Mouse (Mus musculus) MEL (cell line): ENCODE results near the gene Trim8. TPM values are rescaled to one million over a fixed set of nuclear protein-coding genes. Genes with fewer than 3 reads are reported as not detected.

Source experiments
- DNase-seq: peaks from one replicate; pipeline ENCODE4 v3.0.0; 2011; ENCODE audit warnings: low read depth, low spot score
- H3K27ac ChIP-seq: 2 replicates; pipeline ENCODE4 v1.5.1; 2012; ENCODE audit warnings: low read depth, mild to moderate bottlenecking, control low read depth, low read length, moderate library complexity; ENCODE audit not compliant: control insufficient read depth
- H3K27me3 ChIP-seq, 2 experiments: fragments of 150-350 bp in 1 of 2; sonication (generic) in 1 of 2; 2 replicates each; pipeline ENCODE4 v1.6.1; 2012; ENCODE audit warnings: low read length in 2 of 2, mild to moderate bottlenecking in 2 of 2, improper control_type of control experiment in 1 of 2, moderate library complexity in 1 of 2; ENCODE audit not compliant: insufficient read depth in 2 of 2, control insufficient read depth in 1 of 2
- H3K36me3 ChIP-seq, 2 experiments: 2 replicates each; pipeline ENCODE4 v1.6.1; 2012 to 2014; ENCODE audit warnings: low read length in 2 of 2, improper control_type of control experiment in 1 of 2, inconsistent platforms in 1 of 2, mild to moderate bottlenecking in 1 of 2; ENCODE audit not compliant: insufficient read depth in 2 of 2, control insufficient read depth in 1 of 2
- H3K4me1 ChIP-seq, 2 experiments: fragments of 150-350 bp in 1 of 2; sonication (generic) in 1 of 2; 2 replicates each; pipeline ENCODE4 v1.6.1; 2012; ENCODE audit warnings: low read length in 2 of 2, improper control_type of control experiment in 1 of 2, mild to moderate bottlenecking in 1 of 2; ENCODE audit not compliant: insufficient read depth in 2 of 2, control insufficient read depth in 1 of 2
- H3K4me3 ChIP-seq, 2 experiments: fragments of 150-350 bp in 1 of 2; sonication (generic) in 1 of 2; 2 replicates each; pipeline ENCODE4 v1.5.1; 2012; ENCODE audit warnings: low read depth in 2 of 2, low read length in 2 of 2, mild to moderate bottlenecking in 2 of 2, moderate library complexity in 2 of 2, control low read depth in 1 of 2, improper control_type of control experiment in 1 of 2; ENCODE audit not compliant: control insufficient read depth in 1 of 2, insufficient read depth in 1 of 2
- H3K79me2 ChIP-seq: 2 replicates; pipeline ENCODE4 v1.6.1; 2012; ENCODE audit warnings: mild to moderate bottlenecking, low read length, moderate library complexity; ENCODE audit not compliant: control insufficient read depth, poor library complexity, insufficient read depth
- H3K9ac ChIP-seq: 2 replicates; pipeline ENCODE4 v1.6.1; 2012; ENCODE audit warnings: low read depth, mild to moderate bottlenecking, control low read depth, low read length, moderate library complexity; ENCODE audit not compliant: control insufficient read depth, poor library complexity, severe bottlenecking
- H3K9me3 ChIP-seq: fragments of 150-350 bp; sonication (generic); replicated peaks from 2 replicates; pipeline ENCODE4 v1.6.1; 2012; ENCODE audit warnings: mild to moderate bottlenecking, low read length, improper control_type of control experiment, moderate library complexity; ENCODE audit not compliant: insufficient read depth
- CHD1 ChIP-seq: IDR thresholded peaks from 2 replicates; pipeline ENCODE4 v1.6.1; 2012; ENCODE audit warnings: low read depth, mild to moderate bottlenecking, inconsistent platforms, low read length, improper control_type of control experiment
- CHD2 ChIP-seq: IDR thresholded peaks from 2 replicates; pipeline ENCODE4 v1.6.1; 2011; ENCODE audit warnings: low read length, improper control_type of control experiment
- E2F4 ChIP-seq: IDR thresholded peaks from 2 replicates; pipeline ENCODE4 v1.6.1; 2011; ENCODE audit warnings: low read depth, low read length, improper control_type of control experiment, borderline replicate concordance
- EP300 ChIP-seq, 2 experiments: IDR thresholded peaks; 2 replicates each; pipeline ENCODE4 v1.6.1; 2011; ENCODE audit warnings: improper control_type of control experiment in 2 of 2, low read length in 2 of 2, low read depth in 1 of 2, mild to moderate bottlenecking in 1 of 2
- GABPA ChIP-seq: IDR thresholded peaks from 2 replicates; pipeline ENCODE4 v1.6.1; 2012; ENCODE audit warnings: low read depth, mild to moderate bottlenecking, inconsistent platforms, low read length, improper control_type of control experiment, moderate library complexity
- GATA1 ChIP-seq: IDR thresholded peaks from 2 replicates; pipeline ENCODE4 v1.6.1; 2011; ENCODE audit warnings: low read depth, low read length, improper control_type of control experiment
- JUND ChIP-seq: IDR thresholded peaks from 2 replicates; pipeline ENCODE4 v1.6.1; 2011; ENCODE audit warnings: low read depth, mild to moderate bottlenecking, improper control_type of control experiment, low read length
- MAX ChIP-seq: IDR thresholded peaks from 2 replicates; pipeline ENCODE4 v1.6.1; 2011; ENCODE audit warnings: low read length, improper control_type of control experiment
- MEF2A ChIP-seq: IDR thresholded peaks from 2 replicates; pipeline ENCODE4 v1.6.1; 2014; ENCODE audit warnings: low read depth, mild to moderate bottlenecking, inconsistent platforms, low read length, improper control_type of control experiment; ENCODE audit not compliant: poor library complexity, insufficient replicate concordance, severe bottlenecking; ENCODE audit errors: extremely low read depth
- MYC ChIP-seq: IDR thresholded peaks from 2 replicates; pipeline ENCODE4 v1.6.1; 2011; ENCODE audit warnings: low read depth, mild to moderate bottlenecking, low read length, improper control_type of control experiment, moderate library complexity
- NRF1 ChIP-seq: IDR thresholded peaks from 2 replicates; pipeline ENCODE4 v1.6.1; 2014; ENCODE audit warnings: low read depth, mild to moderate bottlenecking, inconsistent platforms, low read length, improper control_type of control experiment, moderate library complexity; ENCODE audit not compliant: poor library complexity, insufficient read depth, severe bottlenecking
- POLR2A ChIP-seq, 2 experiments: IDR thresholded peaks; 2 replicates each; pipeline ENCODE4 v1.6.1; 2011 to 2012; ENCODE audit warnings: low read length in 2 of 2, mild to moderate bottlenecking in 2 of 2, control low read depth in 1 of 2, improper control_type of control experiment in 1 of 2, low read depth in 1 of 2, moderate library complexity in 1 of 2; ENCODE audit not compliant: control insufficient read depth in 1 of 2, insufficient read depth in 1 of 2, poor library complexity in 1 of 2
- POLR2AphosphoS5 ChIP-seq: IDR thresholded peaks from 2 replicates; pipeline ENCODE4 v1.6.1; 2012; ENCODE audit warnings: low read depth, borderline replicate concordance, mild to moderate bottlenecking, inconsistent platforms, low read length, moderate library complexity, mixed read lengths
- SIN3A ChIP-seq: IDR thresholded peaks from 2 replicates; pipeline ENCODE4 v1.6.1; 2012; ENCODE audit warnings: low read length, improper control_type of control experiment, inconsistent platforms
- SMC3 ChIP-seq: IDR thresholded peaks from 2 replicates; pipeline ENCODE4 v1.6.1; 2011; ENCODE audit warnings: low read depth, low read length, improper control_type of control experiment
- TAL1 ChIP-seq: IDR thresholded peaks from 2 replicates; pipeline ENCODE4 v1.6.1; 2012; ENCODE audit warnings: mild to moderate bottlenecking, inconsistent platforms, low read length, moderate library complexity, mixed read lengths
- TBP ChIP-seq: IDR thresholded peaks from 2 replicates; pipeline ENCODE4 v1.8.0; 2011; ENCODE audit warnings: low read depth, low read length, improper control_type of control experiment
- TCF12 ChIP-seq: IDR thresholded peaks from 2 replicates; pipeline ENCODE4 v1.6.1; 2014; ENCODE audit warnings: low read depth, mild to moderate bottlenecking, inconsistent platforms, low read length, improper control_type of control experiment, moderate library complexity
- UBTF ChIP-seq: IDR thresholded peaks from 2 replicates; pipeline ENCODE4 v1.6.1; 2012; ENCODE audit warnings: low read depth, mild to moderate bottlenecking, inconsistent platforms, low read length, improper control_type of control experiment, moderate library complexity, borderline replicate concordance; ENCODE audit not compliant: insufficient read depth
- USF2 ChIP-seq, 2 experiments: IDR thresholded peaks; 2 replicates each; pipeline ENCODE4 v1.6.1; 2011 to 2012; ENCODE audit warnings: improper control_type of control experiment in 2 of 2, low read length in 2 of 2, borderline replicate concordance in 1 of 2, inconsistent platforms in 1 of 2, low read depth in 1 of 2, mild to moderate bottlenecking in 1 of 2; ENCODE audit not compliant: insufficient read depth in 1 of 2
- ZC3H11A ChIP-seq: IDR thresholded peaks from 2 replicates; pipeline ENCODE4 v1.6.1; 2012; ENCODE audit warnings: low read depth, mild to moderate bottlenecking, inconsistent platforms, low read length, improper control_type of control experiment
- ZKSCAN1 ChIP-seq: IDR thresholded peaks from 2 replicates; pipeline ENCODE4 v1.6.1; 2012; ENCODE audit warnings: low read depth, mild to moderate bottlenecking, inconsistent platforms, low read length, improper control_type of control experiment, moderate library complexity
- ZMIZ1 ChIP-seq: IDR thresholded peaks from 2 replicates; pipeline ENCODE4 v1.6.1; 2012; ENCODE audit warnings: low read depth, mild to moderate bottlenecking, inconsistent platforms, low read length, improper control_type of control experiment, moderate library complexity
- ZNF384 ChIP-seq: IDR thresholded peaks from 2 replicates; pipeline ENCODE4 v1.6.1; 2012; ENCODE audit warnings: low read depth, mild to moderate bottlenecking, inconsistent platforms, low read length, improper control_type of control experiment
- polyA plus RNA-seq, 2 experiments: library from polyadenylated mRNA; stranded (reverse) in 1 of 2; unstranded in 1 of 2; fragments of >175 nt in 1 of 2; fragments of >200 nt in 1 of 2; gene quantifications; 2 replicates each; pipeline versions ENCODE4 v1.2.1 to v1.2.4; 2012; ENCODE audit warnings: low replicate concordance in 2 of 2, low read depth in 1 of 2; ENCODE audit not compliant: insufficient read length in 2 of 2, insufficient read depth in 1 of 2, missing spikeins in 1 of 2
- total RNA-seq: library from RNA; depleted of rRNA; stranded (reverse); fragments of 300-350 nt; gene quantifications from 2 replicates; pipeline ENCODE4 v1.2.3, GENCODE M21; 2012

Gene Trim8
- total and polyA plus RNA-seq, 3 experiments: 19.1 to 57.2 TPM; not detected in 1

- no peak overlapping the region for H3K27ac ChIP-seq
- no peaks in the 10 kb centered on the region for H3K79me2 ChIP-seq
- no peak overlapping the region for H3K4me3 ChIP-seq
- H3K4me1 ChIP-seq: peaks cover 8 to 18% of the 10 kb centered on the region in 2 experiments
- no peak overlapping the region for H3K9ac ChIP-seq
- TF ChIP-seq USF2 (IDR thresholded peaks at IDR 0.05; ENCODE audit: borderline replicate concordance in 1 of 2, insufficient read depth in 1 of 2, low read depth in 1 of 2, low read length in 2 of 2): no peak
- TF ChIP-seq GATA1: no peak
- no peak for TF ChIP-seq UBTF
- no peak for TF ChIP-seq EP300 (IDR thresholded peaks at IDR 0.05; ENCODE audit: low read depth in 1 of 2, low read length in 2 of 2)
- no peak for TF ChIP-seq MAX
- no peak for TF ChIP-seq POLR2AphosphoS5
- TF ChIP-seq TAL1: no peak
- TF ChIP-seq GABPA: no peak
- no peak for TF ChIP-seq TBP
- TF ChIP-seq POLR2A (IDR thresholded peaks at IDR 0.05; ENCODE audit: control insufficient read depth in 1 of 2, insufficient read depth in 1 of 2, low read depth in 1 of 2, low read length in 2 of 2, poor library complexity in 1 of 2): no peak
- no peak for TF ChIP-seq CHD2
- no peak for TF ChIP-seq E2F4
- no peak for TF ChIP-seq ZNF384
- no peak for TF ChIP-seq MEF2A
- TF ChIP-seq ZC3H11A: no peak
- no peak for TF ChIP-seq MYC
- TF ChIP-seq, all 39 proteins: peak for 0
- no peak for DNase-seq
- Histone ChIP-seq H3K27me3 (no peaks in the 10 kb centered on the region), H3K9me3 (no peaks in the 10 kb centered on the region), H3K36me3 (peaks cover 0 to 15% of the 10 kb centered on the region in 2 experiments; a peak in 2 of 4 replicates)
Measured at GRCm38 (mm10) chr19:46457798-46458197, 43.7 kb upstream of the Trim8 start.

- no peak overlapping the region for H3K27ac ChIP-seq
- TF ChIP-seq SIN3A: no peak
- TF ChIP-seq ZNF384: no peak
- no peak for TF ChIP-seq POLR2AphosphoS5
- TF ChIP-seq TCF12: no peak
- TF ChIP-seq EP300 (IDR thresholded peaks at IDR 0.05; ENCODE audit: low read depth in 1 of 2, low read length in 2 of 2): no peak
- no peak for TF ChIP-seq ZKSCAN1
- TF ChIP-seq NRF1: no peak
- TF ChIP-seq TAL1: no peak
- TF ChIP-seq GABPA: no peak
- no peak for TF ChIP-seq CHD1
- no peak for TF ChIP-seq ZMIZ1
- TF ChIP-seq JUND: no peak
- TF ChIP-seq SMC3: no peak
- H3K9ac ChIP-seq: no peak overlapping the region
- peaks cover 0 to 15% of the 10 kb centered on the region in 2 experiments; a peak in 2 of 4 replicates for H3K36me3 ChIP-seq
- H3K4me3 ChIP-seq: no peak overlapping the region
- no peak for DNase-seq
- H3K27me3 ChIP-seq: no peaks in the 10 kb centered on the region
- no peaks in the 10 kb centered on the region for H3K79me2 ChIP-seq
- H3K4me1 ChIP-seq: peaks cover 8 to 18% of the 10 kb centered on the region in 2 experiments
- no peaks in the 10 kb centered on the region for H3K9me3 ChIP-seq
Measured at GRCm38 (mm10) chr19:46459256-46459655, 42.2 kb upstream of the Trim8 start.
